Mouse (Mus musculus): Measurements from ENCODE around the gene Nat8f2.
"Not testable (repeated sequence)": the region's sequence is repeated elsewhere in the genome, so short reads cannot be mapped to it uniquely, and the experiment has no call there.

DNA sequence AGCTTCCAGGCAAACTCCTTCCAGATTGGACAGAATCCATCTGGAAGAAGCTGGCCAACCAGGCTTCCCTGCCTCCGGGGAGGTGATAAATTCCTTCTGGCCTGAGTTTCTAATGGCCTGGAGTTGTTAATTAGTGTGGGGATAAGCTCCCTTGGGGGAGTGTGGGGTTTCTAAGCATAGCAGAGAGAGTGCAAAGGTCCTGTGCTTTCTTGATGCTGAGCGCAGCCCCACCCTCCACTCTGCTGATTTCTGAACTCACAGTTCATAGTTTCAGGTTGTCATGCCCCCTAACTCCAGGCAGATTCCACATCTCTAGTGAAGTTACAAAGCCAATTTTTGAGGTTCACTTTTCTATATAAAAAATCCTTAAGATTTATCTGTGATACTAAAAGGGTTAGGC lies 33.9 kb downstream of the Nat8f2 start:
- TF ChIP-seq CTCF, EP300 (IDR thresholded peaks at IDR 0.05; ENCODE audit: low read depth): not testable (repeated sequence)

All from liver, embryonic 14.5 days (tissue).